Mouse (Mus musculus) left cerebral cortex, adult 8-10 months (tissue): ENCODE data around the gene Ppp1r14c. TPM values are rescaled to one million over a fixed set of nuclear protein-coding genes. Genes with fewer than 3 reads are reported as not detected.
"Not testable (repeated sequence)": the region's sequence is repeated elsewhere in the genome, so short reads cannot be mapped to it uniquely, and the experiment has no call there.

Experiments used
- DNase-seq, 2 experiments: peaks; one replicate each; pipeline ENCODE4 v3.0.0; 2022; ENCODE audit warnings: low spot score in 2 of 2
- total RNA-seq, 4 experiments: library from RNA; stranded (reverse); gene quantifications; 2 replicates each; pipeline ENCODE4 v1.2.4; 2022

Gene Ppp1r14c
- total RNA-seq, 4 experiments from 2014 or later, result 9.8 to 13.1 (median 11.1) TPM

DNA sequence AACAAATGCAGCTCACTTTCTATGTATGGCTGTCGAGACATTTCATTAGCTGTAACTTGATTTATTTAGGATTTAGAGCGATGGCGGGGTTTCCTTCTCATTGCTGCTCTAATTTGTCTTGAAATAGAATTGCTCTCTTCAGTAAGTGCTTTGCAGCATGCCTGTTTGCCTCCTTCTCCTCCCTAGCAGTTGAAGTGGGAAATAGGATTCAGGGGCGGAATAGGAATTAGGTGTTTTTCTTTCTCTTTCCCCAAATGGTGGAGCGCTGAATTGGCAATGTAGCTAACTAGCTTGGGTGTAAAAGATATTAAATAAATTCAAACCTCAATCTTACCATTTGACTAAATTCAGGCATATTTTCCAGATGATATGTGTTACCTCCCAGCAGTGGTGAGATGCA is 32.2 kb downstream of the Ppp1r14c start:
- no peak for DNase-seq

DNA sequence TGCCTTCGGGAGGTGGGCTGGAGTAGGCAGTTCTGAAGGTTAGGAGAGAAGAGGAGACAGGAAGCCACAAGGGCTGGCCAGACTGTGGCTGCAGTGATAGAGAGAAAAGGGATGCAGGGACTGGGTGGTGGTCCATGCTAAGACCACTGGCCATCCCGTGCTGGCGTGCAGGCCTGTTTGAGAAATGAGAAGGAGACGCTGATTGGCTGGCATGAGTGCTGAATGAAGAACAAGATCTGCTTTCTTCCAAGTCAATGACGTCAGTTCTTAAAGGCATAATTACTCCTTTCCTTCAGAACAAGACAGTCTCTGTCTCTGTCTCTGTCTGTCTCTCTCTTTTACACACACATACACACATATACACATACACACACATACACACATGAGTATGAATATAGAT is 36.4 kb downstream of the Ppp1r14c start:
- no peak for DNase-seq

DNA sequence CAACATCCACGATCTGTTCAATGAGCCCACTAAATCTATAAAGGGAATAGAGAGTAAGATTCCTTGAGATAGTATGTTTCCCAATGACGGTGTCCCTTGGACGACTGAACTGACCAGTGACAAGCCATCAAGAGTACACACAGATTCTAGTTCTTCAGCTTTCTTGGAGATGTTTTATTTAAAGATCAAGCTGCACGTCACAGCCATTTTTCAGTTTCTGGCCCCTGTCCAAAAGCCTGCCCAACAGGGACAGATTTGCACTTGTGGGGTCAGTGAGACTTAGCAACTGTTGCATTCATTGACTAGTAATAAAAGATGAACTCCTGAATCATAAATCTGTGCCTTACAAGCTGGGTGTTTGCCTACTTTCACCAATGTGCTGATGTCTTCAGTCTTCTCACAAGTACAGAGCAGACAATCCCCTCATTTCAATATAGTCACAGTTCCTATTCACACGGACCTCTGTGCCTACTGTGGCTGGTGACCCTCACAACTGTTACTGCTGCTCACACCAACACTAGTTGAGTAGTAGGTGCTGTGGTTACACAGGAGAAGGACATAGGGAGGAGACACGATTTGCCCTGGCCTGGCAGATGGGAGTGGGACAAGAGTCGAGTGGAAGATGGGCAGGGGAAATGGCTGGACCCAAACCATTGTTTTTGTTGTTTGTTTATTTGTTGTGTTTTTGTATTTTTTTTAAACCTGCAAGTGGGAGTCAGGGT is 37.7 kb downstream of the Ppp1r14c start:
- DNase-seq, result no peak

DNA sequence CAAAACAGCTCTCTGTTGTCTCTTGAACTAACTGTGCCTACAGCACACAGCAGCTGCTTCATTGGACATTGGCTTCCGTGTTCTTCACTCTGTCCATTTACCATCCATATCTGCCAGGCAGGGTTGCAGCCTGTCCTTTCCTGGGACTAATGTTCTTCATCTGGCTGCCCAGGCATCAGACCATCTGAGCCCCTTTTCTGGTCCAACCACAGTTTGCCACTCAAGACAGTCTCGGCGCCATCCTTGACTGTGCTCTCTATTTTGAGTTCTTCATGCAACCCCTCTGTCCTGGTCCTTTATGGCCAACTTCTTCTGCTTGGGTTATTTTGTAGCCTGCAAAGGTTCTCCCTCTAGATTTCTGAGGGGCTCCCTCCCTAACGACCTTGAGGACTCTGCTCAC is 38.5 kb downstream of the Ppp1r14c start:
- DNase-seq, result no peak

DNA sequence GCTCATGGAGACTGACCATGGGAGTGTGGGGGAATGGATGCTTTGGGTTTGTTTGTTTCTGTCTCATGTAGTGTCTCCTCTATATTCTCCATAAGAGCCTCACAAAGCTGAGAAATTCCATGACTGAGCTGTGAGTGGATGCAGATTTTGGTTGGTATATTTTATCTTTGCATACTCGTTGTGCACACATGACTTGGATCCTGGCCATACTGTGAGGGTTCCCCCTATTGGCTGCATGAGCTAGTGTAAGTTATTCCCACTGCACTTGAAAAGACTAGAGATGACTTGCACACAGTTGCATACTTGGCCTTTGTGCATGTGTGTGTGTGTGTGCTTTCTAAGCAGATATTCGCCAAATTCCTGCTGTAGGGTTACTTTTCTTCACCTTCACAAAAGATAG is 40.4 kb downstream of the Ppp1r14c start:
- DNase-seq, result no peak

DNA sequence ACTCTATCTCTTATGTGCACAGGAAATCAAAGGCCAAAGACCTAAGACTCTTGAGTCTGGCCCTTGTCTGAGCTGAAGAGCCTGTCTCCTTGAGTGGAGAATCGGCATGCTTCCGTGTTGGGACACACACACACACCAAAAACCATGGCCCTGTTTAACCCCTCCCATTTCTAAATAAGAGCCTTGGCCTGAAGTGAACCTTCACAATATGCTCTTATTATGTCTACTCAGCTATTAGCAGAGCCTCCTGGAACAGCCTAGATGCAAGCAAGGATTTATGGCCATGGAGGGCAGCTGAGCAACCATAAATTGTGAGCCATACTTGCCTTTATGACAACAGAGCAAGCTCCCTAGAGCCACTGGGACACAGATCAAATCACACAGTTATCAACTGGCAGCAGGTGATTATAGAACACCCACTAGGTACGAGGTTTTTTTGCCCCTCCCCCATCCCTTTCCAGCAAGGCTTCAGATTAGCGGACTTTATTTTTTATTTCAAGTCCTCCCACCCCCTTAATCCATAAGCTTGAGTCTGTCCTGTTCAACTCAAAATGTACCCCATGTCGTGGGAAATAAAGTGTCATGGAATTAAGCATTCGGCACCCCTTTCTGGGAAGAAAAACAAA is 42.3 kb downstream of the Ppp1r14c start:
- DNase-seq, result no peak

DNA sequence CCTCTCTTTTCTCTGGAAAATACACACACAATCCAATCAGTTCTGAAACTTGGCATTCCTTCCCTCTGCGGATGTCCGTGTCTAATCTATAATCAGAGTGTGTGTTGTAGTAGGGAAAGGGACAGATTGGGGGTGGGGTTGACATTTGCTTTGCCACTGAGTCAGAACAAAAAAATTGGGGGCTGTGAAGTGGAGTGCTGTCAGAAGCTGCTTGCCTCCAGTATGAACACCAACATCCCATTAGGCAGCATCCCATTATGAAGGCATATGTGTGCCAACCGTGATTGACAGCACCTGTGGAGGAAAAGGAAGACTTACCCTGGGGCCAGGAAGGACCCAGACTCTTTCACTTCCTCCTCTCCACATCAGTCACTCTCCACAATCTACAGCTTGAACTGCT is 42.8 kb downstream of the Ppp1r14c start:
- DNase-seq, result no peak

DNA sequence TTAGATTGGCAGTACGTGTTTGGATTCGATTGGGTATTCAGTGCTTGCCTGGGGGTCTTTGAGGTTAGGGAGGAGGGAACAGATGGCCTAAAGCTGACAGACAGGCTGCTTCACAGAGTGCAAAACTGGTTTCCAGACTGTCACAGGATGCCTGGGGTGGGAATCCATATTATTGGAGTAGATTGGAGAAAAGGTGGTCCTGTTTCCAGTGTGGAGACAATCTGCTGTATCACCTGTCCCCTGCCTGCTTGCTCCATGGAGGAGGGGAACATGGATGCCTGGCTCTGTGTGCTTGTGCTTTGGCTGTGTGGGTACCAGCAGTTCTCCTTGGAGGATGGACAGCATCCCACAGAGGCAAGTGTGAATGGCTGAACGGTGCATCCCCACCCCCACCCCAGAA is 45.4 kb downstream of the Ppp1r14c start:
- DNase-seq, result no peak

DNA sequence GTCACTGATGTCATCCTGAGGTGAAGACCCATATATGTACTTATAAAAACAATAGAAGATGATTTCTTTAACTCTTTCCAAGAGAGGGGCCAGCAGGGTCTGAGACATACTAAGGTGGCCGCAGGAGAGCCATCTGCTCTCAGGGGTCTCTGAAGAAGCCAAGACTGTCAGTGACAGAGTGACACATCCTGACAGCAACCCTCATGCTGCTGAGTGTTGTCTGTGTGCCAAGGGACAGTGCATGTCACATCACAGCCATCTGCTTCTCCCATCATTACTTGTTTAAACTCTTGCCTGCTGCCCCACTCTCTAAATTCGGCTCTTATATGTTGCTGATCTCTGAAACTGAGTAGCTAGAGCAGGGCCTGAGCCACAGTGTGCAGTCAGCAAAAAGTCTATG is 45.8 kb downstream of the Ppp1r14c start:
- DNase-seq, result no peak

DNA sequence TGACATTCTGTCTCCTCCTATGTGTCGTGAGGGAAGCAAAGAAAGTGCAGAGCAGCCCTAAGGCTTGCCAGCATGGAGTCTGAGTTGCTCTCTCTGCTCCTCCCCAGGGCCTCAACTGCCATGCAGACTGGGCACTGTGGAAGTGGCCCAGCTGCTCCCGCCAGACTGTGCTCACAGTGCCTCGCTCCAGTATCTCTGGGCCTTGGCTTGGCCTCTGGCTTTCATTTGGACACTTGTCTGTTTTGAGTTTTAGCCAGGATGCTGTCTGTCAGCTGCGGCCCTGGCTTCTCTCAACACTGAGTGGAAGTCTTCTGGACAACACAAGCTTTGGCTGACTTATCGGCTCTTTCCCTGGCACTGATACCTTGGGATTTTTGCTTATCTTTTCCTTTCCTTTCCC is 49.0 kb downstream of the Ppp1r14c start:
- DNase-seq, result no peak

DNA sequence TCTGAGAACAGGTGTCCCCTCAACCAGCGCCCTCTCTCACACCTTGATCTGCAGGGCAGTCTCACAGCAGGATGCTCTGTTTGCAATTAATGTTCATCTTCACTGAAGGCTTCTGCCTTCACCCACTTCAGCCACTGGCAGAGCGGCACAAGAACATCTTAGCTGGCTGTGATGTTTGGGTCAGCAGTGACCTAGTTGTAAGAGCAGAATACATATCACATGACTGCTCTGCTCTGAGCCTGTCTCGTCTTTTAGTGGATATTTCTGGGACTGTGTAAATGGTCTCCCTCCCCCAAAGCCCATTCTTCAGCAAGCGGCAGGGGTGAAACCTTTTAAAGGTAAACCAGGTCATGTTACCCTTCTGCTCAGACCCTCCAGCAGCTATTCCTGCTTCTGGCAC is 50.7 kb downstream of the Ppp1r14c start:
- no peak for DNase-seq

DNA sequence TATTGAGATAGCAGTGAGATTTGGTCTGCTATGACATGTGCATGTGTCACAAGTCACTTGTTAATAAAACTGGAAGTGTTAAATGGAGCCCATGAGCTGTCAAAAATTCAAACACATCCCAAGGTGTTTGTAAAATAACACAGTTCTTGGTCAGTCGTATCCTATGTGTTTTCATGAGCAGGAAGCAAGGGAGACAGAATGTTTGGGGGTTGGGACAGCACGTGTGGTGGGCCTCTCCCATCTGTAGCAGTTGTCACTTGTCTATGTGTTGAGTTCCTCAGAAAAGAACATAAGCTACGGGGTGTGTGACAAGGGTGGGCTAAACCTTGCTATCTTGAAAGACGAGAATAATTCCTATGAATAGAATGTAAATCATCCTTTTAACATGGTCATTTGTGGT is 51.6 kb downstream of the Ppp1r14c start:
- no peak for DNase-seq

DNA sequence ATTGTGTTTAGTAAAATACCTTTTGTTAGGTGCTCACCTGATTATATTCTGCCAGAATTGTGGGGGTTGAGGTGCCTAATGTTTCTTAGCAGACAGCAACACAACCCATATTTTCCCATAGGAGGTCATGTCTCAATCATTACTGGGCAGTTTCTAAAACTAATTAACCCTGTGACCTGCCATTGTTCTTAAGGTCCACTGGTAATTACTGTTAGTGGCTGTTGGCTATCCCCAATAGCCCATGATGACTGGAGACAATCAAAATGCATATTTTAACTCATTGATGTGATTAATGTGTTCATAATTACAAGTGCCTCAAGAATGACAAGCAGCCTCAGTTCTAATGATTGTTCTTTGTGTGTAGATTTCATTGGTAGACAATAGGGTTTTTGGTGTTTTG is 58.2 kb downstream of the Ppp1r14c start:
- no peak for DNase-seq

DNA sequence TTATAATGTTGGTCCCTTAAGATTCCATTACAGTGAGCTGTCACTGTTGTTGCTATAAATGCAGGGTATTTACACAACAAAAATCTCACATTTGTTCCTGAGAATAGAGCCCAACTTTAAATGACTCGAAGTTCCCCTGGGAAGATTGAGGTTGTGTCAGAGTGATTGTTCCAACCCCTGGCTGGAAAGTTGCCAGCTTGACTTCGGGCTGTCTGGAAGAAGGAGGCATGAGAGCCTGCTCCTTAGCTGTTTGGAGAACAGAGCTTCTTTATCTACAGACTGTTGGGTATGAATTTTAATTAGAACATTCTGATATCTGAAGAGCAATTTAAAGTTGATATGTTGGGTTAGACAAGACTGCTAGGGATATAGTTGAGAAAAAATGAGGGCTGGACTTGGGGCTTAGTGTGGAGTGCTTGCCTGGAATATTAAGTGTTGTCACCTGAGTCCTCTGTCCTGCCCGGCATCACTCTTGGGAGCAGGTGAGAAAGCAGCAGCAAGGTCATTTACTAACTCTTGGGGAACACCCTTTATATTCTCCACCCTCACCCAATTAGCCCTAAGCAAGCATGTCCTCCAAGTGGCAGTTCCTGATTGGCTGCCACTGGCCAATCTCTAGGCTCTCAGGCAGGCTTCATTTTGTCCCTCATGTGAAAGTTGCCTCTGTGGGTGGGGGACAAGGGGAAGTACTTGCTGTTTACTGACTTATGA is 62.0 kb downstream of the Ppp1r14c start:
- no peak for DNase-seq

DNA sequence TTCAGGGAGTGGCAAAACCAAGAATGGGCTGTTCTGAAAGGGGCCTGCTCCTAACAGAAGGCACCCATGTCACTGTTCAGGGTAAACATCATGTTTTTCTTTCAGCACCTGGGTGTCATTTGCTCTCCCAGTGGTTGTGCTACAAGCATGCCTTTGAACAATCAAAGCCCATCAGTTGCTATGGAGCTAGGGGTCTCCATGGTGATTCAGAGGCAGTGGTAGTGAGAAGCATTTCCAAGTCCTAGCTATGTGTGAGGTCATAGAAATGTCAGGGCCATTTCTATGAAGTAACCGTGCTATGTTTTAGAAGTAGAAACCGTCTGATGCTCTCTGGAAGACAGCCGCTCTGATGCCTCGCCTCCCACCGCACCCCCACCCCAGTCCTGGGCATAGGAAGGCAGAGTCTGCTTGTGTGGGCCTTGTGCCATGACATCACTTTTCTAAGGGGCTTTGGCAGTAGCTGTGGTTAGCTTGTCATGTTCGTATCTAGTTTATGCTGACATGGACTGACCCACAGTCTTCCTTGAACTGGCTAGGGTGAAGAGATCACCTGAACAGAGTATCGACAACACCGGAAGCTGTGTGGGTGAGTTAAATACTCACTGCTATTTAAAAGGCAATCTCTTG is 69.1 kb downstream of the Ppp1r14c start:
- DNase-seq, result no peak

DNA sequence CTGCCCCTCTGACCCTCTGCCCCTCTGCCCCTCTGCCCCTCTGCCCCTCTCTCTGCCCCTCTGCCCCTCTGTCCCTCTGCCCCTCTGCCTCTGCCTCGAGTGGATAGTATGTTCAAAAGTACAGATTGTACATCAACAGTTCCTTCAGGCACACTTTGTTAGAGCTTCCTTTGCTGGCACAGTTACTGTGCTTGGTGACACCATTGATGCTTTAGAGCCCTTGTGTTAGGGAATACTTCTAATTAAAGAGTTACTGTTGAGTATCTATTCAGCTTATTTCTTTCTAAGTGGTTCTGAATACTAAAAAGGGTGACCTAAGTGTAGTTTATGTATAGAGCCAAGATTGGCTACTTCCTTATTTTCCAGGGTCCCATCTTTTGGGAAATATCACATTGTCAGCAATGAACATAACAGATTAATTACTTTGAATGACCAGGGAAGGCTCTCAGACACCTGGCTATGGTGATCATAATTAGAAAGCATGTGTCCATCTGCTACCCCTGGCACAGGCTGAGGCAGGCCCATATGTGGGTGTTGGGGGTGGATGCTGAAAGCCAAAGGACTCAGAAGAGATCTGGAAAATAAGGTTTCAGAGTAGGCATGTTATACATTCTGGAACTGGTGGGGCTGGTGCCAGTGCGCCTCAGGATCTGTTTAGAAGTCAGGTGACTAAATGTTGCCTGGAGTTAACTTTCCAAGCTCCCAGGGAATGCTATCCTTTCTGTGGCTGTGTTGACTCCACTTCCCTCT is 75.0 kb downstream of the Ppp1r14c start:
- peak in 1 of 2 experiments; percentile 25 for DNase-seq

DNA sequence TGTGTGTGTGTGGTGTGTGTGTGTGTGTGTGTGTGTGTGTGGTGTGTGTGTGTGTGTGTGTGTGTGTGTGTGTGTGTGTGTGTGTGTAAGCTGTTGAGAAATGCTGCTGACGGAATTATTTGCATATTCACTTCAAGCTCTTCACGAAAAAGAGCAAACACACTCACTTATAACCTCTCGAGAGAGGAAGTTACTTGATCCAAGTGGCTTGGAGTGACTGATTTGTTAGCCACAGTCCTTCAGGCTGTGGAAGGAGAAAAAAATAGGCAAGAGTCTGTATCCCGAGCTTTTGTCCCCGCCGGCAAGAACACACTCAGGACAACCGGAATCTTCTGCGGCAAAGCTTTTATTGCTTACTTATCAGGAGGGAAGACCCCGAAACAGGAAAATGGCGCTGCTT is 80.9 kb downstream of the Ppp1r14c start:
- DNase-seq, result not testable (repeated sequence)

DNA sequence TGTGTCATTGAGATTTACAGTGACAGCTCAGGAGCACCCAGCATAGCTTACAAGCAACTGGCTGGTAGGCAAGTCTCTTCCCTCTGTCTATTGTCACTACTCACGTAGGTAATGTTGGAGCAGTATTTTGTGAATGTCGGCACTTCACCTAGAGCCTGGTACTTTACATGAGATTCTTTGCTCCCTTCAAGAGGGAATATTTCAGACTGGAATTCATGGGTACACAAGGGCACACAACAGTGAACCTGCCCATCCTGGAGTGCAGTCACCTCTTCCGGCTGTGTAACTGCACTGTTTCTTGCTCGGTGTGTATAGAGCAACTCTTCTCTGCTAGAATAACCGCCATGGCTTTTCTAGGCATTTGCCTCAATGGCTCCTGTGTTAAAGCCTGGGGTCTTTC is 82.8 kb downstream of the Ppp1r14c start:
- DNase-seq, result no peak

DNA sequence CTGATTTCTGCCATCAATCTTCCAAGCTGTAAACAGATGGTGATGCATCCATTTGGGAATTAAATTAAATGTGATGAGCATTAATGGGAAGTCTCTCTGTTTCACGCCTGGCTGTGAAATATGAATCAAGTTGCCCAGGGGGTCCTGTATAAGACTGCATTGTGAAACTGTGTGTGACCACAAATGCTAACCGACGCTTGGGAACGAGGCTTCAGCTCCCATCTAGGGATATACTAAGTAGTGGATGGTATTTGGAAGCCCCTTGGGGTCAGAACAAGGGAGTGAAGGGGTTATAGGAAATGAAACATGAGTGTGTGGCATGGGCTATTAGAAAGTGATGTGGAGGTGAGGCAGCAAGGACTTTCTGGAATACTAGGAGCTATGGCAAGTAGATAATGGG is 86.1 kb downstream of the Ppp1r14c start:
- no peak for DNase-seq

DNA sequence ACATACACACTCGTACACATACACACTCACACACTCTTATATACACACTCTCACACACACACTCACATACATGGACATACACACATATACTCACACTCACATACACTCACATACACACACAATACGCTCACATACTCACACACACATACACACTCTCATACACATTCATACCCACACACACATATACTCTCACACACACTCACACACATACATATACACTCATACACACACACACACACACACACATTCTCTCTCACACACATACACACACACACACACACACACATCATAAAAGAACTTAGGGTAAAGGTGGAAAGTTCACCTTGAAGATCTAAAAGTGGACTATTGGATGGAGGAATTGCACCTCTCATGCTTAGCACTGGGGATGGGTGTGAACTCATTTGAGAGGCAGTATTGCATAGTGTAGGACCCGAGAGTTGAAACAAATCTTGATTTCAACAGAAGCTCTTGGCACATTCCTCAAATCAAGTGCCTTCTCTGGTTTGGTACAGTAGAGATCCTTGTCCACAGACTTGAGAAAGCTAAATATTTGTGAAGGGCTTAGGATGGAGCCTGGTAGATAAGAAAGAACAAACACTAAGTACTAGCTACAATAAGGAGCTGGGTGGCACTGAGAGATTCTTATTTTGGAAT is 87.1 kb downstream of the Ppp1r14c start:
- no peak for DNase-seq

DNA sequence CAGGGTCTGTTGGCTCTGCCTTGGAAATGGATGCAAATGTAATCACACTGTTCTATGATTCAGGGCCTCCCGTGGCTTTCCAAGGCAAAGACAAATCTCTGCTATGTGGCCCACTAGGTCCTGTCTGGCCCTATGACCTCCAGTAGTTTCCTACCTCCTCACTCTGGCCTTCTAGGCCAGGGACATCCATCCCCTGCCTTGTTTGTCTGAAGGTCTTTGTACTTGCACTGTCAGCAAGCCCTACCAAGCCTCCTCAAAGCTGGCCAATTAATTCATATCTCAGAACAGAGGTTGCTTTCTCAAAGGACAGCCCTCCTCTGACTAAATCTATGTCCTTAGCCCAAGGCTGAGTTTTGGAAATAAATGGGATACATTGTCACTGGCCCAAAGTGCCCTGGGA is 92.8 kb downstream of the Ppp1r14c start:
- DNase-seq, result no peak
